Mouse (Mus musculus) spleen, embryonic (tissue): ENCODE data around the gene Dlx6.

ENCODE experiments used
- CTCF ChIA-PET: fragments of 350-600 bp; sonication (Branson Sonifier 250); formaldehyde crosslinking; loops from one replicate; lab custom pipeline; 2022; lab: Charles Lee

The Dlx6 gene

DNA sequence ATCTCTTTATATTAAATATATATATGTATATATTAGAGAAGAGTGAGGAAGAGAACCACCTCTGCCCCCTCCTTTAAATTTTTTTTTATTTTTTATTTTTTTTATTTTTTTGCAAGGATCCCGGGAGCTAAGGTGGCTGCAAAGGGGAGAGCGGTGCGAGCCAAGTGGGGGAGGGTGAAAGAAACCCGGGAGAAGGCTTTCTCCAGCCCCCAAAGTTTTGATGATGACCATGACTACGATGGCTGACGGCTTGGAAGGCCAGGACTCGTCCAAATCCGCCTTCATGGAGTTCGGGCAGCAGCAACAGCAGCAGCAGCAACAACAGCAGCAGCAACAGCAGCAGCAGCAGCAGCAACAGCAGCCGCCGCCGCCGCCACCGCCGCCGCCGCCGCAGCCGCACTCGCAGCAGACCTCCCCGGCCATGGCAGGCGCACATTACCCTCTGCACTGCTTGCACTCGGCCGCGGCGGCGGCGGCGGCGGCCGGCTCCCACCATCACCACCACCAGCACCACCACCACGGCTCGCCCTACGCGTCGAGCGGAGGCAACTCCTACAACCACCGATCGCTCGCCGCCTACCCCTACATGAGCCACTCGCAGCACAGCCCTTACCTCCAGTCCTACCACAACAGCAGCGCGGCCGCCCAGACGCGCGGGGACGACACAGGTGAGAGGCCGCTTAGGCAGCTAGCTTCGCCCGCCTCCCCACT, at the start of gene Dlx6:
TSS of gene Dlx6 (plus strand) at position 175 of the 711 bp plus-strand sequence.
- CTCF ChIA-PET: no interaction called here

DNA sequence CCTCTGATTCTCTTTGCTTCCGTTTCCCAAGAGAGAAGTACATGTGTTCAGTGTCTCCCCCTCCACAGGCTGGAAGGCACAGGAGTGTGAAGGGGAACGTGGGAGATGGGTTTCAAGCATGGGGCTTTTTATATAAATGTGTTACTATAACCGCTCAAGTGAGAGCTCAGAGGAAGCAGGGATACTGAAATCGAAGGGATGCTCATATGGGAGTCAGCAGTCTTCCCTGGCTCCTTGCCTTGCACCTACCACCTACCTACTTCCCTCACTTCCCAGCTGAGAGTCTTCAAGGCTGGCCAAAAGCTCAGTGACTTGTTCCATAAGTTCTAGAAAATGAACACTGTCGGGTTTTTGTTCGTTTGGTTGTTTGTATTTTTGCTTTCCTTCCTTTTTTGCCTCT, 46.3 kb upstream of the Dlx6 start:
- CTCF ChIA-PET: no interaction called here

- CTCF ChIA-PET: no interaction called here
Observed at GRCm38 (mm10) chr6:6818036-6818788, 44.9 kb upstream of the Dlx6 start.

- CTCF ChIA-PET: no interaction called here
Observed at GRCm38 (mm10) chr6:6819134-6819533, 44.0 kb upstream of the Dlx6 start.

DNA sequence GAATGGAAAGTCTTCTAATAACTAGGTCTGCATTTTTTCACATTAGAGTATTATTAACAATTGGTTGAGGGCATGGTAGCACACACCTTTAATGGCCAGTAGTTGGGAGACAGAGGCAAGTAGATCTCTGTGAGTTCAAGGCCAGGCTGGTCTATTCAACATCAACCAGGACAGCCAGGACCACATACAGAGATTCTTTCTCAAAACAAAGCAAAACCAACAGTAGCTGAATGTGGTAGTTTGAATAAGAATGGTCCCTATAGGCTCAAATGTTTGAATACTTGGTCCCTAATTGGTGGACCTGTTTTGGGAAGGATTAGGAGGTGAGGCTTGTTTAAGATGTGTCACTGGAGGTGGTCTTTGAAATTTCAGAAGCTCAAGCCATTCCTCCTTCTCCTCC, 37.8 kb upstream of the Dlx6 start:
- CTCF ChIA-PET: interaction anchor here (0.6 kb wide), 2 partner anchors 78 to 854 kb away, joined by 5 to 6 read pairs; no protein-coding TSS in a partner anchor

GRCm38 (mm10) chr6:6826861-6827260, 36.3 kb upstream of the Dlx6 start:
- CTCF ChIA-PET: no interaction called here

DNA sequence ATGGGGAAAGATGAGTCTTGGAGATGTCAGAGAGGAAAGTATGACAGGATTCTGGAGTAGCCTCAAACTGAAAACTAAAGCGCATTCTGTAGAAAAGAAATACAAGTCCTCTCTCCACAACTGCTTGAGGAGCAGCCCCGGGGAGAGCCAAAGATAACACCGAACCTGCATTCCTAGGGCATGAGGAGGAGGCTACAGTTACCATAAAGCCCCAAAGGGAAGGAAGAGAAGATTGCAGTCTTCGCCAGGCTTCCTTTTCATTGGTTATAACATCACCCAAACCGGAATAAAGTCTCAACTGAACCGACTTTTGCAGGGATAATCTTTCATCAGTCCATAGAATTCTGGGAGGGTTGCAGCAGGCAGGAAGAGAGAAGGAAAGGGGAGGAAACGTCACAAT, 32.7 kb upstream of the Dlx6 start:
- CTCF ChIA-PET: no interaction called here

DNA sequence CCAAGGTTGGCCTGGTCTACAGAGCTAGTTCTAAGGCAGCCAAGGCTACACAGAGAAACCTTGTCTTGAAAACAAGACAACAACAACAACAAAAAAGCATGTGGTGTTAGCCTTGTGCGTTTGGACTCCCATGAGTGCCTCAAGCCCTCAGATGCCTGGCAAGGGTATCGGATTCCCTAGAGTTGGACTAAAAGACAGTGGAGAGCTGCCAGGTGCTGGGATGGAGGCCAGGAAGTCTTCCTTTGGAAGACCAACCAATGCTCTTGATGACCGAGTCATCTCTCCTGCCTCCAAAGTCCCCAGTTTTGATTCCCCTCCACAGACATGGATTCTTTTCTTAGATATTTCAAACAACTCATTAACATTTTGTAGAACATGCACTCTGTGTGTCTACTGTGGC, 29.8 kb upstream of the Dlx6 start:
- CTCF ChIA-PET: no interaction called here

DNA sequence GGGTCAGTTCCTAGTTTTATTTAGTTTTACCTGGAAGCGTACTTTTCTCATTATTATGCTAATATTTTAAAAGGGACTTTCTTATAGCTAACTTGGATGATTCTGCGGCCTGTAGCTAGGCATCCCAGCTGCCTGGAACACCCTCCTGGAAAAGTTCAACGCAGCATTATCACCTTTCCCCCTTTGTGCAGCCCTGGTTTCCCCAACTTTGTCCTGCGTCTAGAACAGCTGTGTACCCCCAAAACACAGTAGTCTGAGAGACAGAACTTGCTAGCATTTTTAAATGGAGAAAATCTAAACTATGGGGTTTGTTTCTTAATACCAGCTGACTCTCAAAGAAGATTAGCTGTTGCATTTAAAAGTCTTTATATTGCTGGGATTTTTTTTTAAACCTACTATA, 14.6 kb upstream of the Dlx6 start:
- CTCF ChIA-PET: no interaction called here

DNA sequence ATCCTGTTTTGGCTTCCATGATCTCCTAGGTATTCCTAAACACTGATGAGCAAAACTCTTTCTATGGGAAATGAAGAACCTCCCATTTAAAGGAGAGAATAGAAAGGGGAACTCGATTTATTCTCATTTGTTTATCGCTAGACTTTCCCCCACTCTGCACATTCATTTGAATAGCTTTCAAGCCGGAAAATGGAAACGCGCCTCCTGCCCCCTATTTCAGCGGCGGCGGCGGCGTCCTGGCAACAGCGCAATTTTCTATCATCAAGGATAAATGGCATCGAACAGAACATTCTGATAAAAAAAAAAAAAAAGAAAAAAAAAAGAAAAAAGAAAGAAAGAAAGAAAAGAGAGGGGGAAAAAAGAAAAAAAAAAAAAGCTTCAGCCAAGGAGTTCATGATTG, 13.4 kb upstream of the Dlx6 start:
- CTCF ChIA-PET: no interaction called here

- CTCF ChIA-PET: no interaction called here
Observed at GRCm38 (mm10) chr6:6850324-6851060, 12.6 kb upstream of the Dlx6 start.

DNA sequence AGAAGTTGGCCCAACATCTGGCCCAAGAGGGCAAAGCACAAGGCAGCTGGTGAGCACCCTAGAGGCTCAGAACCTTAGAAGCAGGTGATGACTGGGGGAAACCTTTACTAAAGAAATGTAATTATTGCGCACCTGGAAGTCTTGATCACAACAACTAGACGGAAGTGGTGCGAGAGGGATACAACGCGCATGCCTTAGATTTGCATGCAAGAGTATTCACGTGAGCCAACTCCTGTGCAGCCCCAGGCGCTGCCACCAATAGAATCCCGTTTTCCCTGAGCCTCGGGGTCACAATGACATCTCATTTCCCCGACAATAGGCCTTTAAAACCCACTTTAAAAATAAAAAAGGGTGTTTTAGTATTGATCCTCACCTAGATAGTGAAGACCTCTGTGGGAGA, 12.0 kb upstream of the Dlx6 start:
- CTCF ChIA-PET: no interaction called here

GRCm38 (mm10) chr6:6852944-6853343, 10.2 kb upstream of the Dlx6 start:
- CTCF ChIA-PET: no interaction called here

GRCm38 (mm10) chr6:6854176-6854575, 9.0 kb upstream of the Dlx6 start:
- CTCF ChIA-PET: no interaction called here

DNA sequence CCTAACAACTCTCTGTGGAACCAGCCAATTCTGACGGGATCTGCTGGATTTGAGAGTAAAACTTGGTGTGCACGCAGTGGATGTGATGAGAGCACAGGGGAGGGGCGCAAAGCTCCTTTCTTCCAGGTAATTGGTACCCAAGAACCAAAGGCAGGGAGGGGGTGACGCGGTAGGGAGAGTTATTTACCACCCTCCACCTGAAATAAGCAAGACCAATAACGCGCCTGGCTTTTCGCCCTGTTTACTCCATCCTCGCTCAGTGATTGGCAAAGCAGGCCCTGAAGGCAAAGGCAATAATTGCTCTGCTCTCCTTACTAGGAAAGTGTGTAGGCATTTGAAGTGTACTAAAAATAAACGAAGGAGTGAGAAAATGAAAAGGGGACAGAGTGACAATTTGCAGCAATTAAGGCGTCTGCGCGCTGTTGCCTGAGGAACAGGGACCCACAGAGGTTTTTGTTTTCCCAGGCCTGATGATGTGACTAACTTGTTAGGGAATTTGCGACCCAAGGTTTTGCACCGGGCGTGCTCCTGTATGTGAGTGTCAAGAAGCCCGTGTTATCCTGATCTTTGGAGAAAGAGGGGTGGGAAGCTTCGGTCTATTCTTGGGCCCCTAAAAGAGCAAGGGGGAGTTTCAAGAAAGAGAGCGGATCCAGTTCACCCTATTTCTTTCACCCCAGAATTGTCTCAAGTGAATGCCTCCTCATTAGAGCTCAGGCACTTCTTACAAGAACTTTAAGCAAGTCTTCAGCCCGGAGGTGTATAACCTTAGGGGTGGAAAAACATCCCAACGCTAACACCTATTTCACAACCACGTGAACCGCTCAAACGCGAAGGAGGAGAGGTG, 8.0 kb upstream of the Dlx6 start:
- CTCF ChIA-PET: no interaction called here

DNA sequence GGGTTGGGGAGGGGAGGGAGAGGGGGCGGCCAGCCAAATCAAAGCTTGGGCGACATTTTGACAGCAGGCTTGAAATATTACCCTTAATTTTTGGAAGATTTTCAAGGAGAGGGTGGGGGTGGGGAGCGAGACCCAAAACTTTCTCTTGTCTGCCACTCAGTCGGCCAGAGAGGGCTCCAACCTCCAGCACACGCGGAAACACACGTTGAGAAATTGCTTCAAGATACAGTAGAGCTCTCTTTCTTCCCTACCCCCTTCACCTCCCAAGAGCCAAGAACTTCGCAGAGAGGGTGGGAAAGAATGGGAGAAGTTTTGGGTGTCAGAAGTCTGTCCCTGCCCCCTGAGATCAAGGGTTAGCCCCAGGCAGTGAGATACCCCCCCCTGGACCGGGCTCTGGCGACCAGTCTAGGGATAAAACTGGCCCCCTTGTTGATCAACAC, 7.4 kb upstream of the Dlx6 start:
- CTCF ChIA-PET: no interaction called here

DNA sequence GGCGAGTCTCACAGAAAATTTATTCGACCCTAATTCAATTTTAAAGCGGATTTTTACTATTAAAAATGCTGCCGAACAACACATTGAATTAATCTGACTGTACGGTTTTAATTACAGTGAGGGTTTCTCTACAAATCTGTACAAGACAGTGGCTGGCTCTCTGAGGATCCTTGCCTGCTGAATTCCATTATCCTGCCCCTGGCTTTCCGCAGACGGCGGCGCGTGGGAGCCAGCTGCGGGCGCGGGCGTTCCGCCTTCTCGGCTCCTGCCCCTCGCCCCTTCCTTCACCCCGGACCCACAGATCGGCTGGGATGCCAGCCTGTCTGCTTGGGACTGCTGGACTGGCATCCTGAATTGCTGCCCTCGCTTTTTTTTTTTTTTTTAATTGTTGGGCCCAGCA, 6.8 kb upstream of the Dlx6 start:
- CTCF ChIA-PET: no interaction called here

- CTCF ChIA-PET: no interaction called here
Observed at GRCm38 (mm10) chr6:6856881-6857280, 6.3 kb upstream of the Dlx6 start.

DNA sequence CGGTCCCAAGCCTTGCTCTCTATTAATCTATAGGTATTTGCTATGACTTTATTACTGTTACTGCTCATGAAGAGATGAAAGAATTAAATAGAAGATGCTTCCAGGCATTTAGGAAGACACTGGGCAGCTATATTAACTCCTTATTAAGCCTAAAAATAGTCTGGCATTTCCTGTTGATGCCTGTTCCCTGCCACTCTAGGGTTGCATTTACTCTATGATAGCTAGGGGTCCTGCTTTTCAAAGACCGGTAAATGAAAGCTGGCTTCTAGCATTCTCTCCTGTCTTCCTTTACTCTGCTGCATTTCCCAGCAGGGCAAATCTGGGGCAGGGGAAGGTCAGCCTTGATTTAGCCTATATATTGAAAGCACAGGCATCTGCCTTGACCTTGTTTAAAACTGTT, 5.4 kb upstream of the Dlx6 start:
- CTCF ChIA-PET: no interaction called here

GRCm38 (mm10) chr6:6858571-6858970, 4.6 kb upstream of the Dlx6 start:
- CTCF ChIA-PET: no interaction called here

DNA sequence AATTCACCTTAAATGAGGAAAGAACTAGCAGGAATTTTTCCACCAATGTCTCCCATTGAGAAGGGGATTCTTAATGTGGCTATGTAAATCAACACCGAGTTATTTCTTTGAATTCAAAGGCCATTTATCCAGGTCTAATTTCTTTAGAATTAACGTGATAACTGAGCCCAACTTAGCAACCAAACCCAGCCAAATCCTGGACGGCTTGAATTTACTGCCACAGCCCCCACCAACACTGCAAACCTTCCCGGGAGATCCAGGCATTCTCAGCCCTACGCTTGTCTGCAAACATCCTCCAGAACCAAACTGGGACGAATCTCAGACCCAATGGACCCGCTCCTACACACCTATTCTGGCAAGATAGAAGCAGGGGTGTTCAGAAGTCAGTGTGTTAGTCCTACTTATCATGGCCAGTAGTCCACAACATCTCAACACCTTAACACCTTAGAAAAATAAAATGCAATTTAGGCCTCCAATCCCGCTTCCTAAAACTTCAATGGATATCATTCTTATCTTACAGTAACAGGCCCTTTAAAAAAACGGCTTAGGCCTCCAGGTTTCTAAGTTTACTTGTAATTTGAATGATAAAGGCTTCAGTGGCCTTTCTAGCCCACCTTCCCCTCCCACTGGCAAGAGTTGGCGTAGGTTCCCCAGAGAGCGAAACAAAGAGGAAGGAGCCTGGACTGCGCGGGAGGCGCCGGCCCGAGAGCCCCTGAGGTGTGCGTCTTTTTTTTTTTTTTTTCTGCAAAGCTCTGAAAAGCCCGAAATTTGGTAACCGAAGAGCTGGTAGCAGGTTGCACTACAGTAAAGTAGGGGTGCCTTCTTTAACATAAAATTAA, 3.8 kb upstream of the Dlx6 start:
- CTCF ChIA-PET: interaction anchor here (0.7 kb wide), 1 partner anchor 649 kb away, joined by 7 read pairs; no protein-coding TSS in a partner anchor
